Mouse (Mus musculus) testis, postnatal 10 days (tissue): ENCODE data around the gene Stxbp2.

Source experiments
- DNase-seq: peaks from one replicate; pipeline ENCODE4 v3.0.0; 2021; ENCODE audit warnings: low spot score

Stxbp2 gene

GRCm38 (mm10) chr8:3682435-3682834, 51.7 kb downstream of the Stxbp2 start:
- DNase-seq = peak; percentile 32

- DNase-seq = peak; percentile 46
These were observed 52.8 kb downstream of the Stxbp2 start for GRCm38 (mm10) chr8:3683408-3684176.

GRCm38 (mm10) chr8:3684530-3684929, 53.8 kb downstream of the Stxbp2 start:
- DNase-seq = peak; percentile 33

- DNase-seq = peak; percentile 29
These were observed 54.7 kb downstream of the Stxbp2 start for GRCm38 (mm10) chr8:3685422-3685821.

DNA sequence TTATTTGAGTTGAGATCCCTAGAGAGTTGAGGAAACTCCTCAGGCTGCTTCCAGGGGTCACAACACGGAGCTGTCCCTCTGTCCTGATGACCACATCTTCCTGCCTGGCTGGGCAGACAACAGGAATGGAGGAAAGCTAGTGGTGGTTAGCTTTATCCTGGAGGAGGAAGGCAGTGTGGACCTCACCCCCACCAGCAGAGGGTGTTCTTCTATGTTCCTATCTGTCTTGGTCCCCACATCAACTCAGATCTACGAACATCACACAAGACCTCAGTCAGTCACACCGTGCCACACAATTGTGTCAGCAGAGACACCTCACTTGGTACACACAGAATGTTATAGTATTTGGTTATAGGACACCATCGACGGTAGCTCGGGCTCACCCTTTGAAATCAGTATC, 56.8 kb downstream of the Stxbp2 start:
- DNase-seq = peak; percentile 25

DNA sequence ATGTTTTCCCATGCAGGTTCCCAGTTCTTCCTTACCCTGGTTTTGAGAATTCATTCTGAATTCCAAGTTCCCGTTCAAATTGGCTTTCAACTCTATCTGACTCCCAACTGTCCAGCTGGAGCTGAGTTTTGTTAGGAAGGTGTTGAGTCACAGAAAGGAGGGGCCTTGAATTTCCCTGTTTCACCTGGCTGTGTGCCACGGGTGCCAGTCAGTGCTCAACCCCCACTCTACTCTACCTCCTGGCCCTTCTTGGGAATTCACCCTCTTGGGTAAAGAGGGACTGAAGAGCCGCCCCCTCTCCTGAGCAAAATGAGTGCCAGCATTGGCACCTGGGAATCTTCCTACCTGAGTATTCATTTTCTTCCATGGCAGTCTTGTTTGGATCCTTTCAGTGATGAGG, 60.0 kb downstream of the Stxbp2 start:
- DNase-seq = peak; percentile 42
